Mouse (Mus musculus) layer of hippocampus, adult 2 months (tissue): Measurements from ENCODE around the gene Tmem88b. TPM values are rescaled to one million over a fixed set of nuclear protein-coding genes. Genes with fewer than 3 reads are reported as not detected.

Source experiments
- DNase-seq, 2 experiments: peaks; one replicate each; pipeline ENCODE4 v3.0.0; 2022; ENCODE audit warnings: low spot score in 2 of 2
- H3K27ac ChIP-seq: fragments of 200-600 bp; 2 replicates; pipeline ENCODE4 v1.8.1; 2022
- H3K4me3 ChIP-seq: fragments of 200-600 bp; 2 replicates; pipeline ENCODE4 v1.8.1; 2022; ENCODE audit warnings: mild to moderate bottlenecking
- CTCF ChIP-seq: fragments of 200-600 bp; conservative IDR thresholded peaks from 2 replicates; pipeline ENCODE4 v1.8.1; 2022; ENCODE audit warnings: antibody characterized with exemption, mild to moderate bottlenecking, moderate library complexity
- total RNA-seq, 2 experiments: library from RNA; stranded (reverse); gene quantifications; 2 replicates each; pipeline ENCODE4 v1.2.3; 2021

Tmem88b gene
- total RNA-seq, 2 experiments from 2014 or later, result 24.0 to 24.8 TPM

DNA sequence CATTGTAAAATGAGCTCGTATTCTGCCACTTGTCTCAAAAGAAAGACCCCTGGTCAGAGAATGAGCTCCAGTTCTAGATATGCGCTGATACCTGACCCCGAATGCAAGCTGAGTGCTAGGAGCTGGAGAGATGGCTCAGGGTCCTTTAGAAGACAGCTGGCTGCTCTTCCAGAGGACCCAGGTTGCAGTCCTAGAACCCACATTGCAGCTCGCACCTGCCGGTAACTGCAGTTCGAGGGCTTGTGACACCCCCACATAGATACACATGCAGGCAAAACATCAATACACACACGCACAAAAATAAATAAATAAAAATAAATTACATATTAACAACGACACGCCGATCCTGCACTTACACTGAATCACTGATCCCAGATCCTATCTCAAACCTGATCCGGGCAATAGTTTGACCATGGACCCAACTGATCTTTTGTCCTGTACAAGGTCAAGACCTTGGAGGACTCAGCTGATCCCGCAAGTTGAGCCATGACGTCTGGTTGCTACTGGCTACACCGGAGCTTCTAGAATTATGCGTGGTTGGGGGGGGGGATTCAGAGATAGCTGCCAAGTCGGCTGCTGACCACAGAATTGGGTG lies 2.1 kb downstream of the Tmem88b start:
- TF ChIP-seq CTCF, result no peak
- no peak for DNase-seq
- H3K4me3 ChIP-seq, result peak overlapping the region; percentile 75
- peak overlapping the region; percentile 96 for H3K27ac ChIP-seq

DNA sequence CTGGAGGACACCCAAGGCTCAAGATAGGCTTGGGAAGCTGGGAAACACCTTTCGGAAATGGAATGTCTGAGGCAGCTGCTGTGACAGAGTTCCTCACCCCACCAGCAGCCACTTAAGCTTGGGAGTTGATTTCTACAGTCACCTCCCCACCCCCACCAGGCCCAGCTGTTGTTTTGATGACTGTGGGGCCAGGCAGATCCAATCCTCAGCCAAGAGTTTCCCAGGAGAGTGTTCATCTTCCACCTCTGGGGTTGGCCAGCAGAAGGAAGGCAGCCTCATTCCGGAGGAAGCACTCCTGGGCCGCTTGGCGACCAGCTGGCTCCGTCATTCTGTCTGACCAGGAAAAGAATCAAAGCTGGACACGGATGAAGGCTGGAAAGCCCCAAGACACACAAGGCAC lies 4.8 kb downstream of the Tmem88b start:
- Histone ChIP-seq H3K27ac (peak overlapping the region; percentile 71), H3K4me3 (peak overlapping the region; percentile 6; the same call in 1 of the 2 replicates)
- TF ChIP-seq CTCF, result no peak
- DNase-seq, result no peak

DNA sequence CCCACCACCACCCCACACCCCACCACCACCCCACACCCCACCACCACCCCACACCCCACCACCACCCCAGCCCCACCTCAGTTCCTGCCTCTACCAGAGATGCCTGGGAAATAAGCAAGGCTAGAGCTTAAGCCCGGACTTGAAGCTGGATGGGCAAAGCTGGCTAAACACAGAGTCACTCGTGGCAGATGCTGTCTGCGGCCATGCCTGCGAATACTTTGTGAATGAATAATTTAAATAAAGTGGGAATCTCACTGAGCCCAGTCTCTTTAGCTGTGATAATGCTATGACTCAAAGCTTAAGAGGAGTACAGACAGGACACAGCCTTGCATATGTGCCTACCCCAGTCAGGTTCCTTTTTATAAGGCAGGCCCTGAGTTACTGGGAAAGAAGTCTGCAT lies 6.2 kb downstream of the Tmem88b start:
- no peak for TF ChIP-seq CTCF
- DNase-seq, result no peak
- Histone ChIP-seq H3K27ac (no peak overlapping the region), H3K4me3 (no peak overlapping the region)

DNA sequence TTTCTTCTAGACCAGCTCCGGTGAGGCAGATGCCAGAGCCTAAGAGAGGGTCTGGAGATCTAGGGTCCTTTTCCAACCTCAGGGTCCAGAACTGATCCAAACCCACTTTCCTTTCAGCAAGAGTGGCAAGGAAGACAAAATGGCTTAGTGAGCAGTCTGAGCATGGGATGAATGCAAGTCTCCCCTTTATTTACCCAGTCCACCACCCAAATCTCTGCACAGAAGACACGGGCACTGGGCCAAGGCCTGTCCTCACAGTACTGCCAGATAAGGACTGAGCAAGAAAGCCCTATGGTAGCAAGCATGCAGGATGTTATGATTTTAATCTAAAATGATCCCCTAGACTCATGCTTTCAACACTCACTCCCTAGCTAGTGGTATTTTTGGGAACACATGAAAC lies 7.9 kb downstream of the Tmem88b start:
- peak overlapping the region; percentile 79; the same call in 1 of the 2 replicates for H3K27ac ChIP-seq
- H3K4me3 ChIP-seq, result no peak overlapping the region
- TF ChIP-seq CTCF, result no peak
- no peak for DNase-seq

DNA sequence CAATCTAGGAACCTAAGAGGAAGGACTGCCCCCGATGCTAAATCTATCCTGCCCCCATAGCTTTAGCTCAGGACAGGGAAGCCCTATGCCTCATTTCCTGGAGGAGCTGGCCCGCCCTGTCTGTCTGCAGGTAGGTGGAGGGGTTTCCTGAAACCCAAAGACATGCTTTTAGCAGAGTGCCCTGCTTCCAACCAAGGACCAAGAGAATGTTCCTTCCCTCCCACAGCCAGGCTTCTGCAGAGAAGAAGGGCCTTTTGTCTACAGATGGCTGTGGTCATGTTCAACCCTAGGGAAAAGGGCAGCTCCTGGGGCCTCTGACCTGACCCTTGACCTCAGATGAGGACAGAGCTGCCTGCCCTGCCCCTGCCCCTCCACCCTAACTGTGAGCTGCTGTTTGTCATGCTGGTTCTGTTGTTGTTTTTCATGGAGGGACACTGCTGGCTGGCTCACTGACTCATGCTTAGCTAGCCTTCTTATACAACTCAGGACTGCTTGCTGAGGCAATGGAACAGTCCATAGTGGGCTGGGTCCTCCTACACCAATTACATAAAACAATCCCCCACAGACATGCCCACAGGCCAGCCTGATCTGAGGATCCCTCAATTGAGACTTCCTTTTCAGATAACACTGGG lies 8.9 kb downstream of the Tmem88b start:
- Histone ChIP-seq H3K27ac (peak overlapping the region; percentile 79), H3K4me3 (no peak overlapping the region)
- TF ChIP-seq CTCF, result no peak
- DNase-seq, result no peak

DNA sequence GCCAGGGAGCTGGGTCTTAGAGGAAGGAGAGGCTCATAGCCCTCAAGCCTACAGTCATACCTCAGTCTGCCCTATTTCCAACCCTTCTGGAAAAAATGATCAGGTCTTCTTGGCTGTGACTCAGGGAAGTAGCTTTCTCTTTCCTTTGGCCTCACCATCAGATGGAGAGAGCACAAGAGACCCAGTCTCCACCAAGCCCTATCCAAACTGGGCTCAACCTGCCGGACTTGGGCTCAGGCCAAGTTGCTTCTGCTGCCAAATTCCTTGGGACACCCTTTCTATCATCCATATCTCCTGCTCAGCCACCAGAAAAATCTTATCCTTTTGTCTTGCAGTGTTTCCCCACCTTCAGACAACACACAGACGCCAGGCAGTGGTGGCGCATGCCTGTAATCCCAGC lies 9.8 kb downstream of the Tmem88b start:
- DNase-seq, result no peak
- no peak overlapping the region for H3K4me3 ChIP-seq
- peak overlapping the region; percentile 88 for H3K27ac ChIP-seq
- no peak for TF ChIP-seq CTCF

DNA sequence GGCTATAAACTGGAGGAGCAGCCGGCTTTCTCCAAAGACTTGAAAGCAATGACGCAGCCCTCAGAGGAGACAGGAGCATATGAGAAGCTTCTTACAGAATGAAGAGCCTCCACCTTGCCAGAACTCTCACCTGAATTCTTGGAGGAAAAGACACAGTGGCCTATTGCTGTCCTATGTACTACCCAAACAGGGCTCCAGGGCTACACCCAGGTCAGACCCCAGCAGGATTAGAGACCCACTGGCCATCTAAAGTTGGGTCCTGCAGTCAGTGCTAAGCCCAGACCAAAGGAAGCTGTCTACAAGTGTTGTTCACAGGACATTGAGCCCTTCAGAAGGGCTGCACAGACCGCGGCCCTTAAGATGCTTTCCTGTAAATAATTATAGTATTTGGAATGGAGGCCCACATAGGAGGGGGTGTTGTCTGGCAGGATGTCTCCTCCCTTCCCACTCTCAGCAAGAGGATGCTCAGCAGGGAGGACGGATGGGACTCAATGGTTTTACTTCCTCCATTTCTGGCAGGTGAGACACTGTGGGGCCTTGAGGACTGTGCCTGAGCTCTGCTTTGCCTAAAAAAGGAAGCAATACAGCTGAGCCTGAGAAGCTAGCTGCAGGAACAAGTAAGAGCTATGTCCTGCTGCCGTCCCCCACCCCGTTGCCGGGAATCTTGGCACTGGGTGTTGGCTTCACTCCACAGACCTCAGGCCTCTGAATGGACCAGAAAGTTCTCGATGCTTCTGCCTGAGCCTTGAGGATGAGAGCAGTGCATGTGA lies 10.5 kb downstream of the Tmem88b start:
- DNase-seq, result peak in 1 of 2 experiments; percentile 41
- Histone ChIP-seq H3K4me3 (peak overlapping the region; percentile 53), H3K27ac (peak overlapping the region; percentile 88)
- no peak for TF ChIP-seq CTCF

DNA sequence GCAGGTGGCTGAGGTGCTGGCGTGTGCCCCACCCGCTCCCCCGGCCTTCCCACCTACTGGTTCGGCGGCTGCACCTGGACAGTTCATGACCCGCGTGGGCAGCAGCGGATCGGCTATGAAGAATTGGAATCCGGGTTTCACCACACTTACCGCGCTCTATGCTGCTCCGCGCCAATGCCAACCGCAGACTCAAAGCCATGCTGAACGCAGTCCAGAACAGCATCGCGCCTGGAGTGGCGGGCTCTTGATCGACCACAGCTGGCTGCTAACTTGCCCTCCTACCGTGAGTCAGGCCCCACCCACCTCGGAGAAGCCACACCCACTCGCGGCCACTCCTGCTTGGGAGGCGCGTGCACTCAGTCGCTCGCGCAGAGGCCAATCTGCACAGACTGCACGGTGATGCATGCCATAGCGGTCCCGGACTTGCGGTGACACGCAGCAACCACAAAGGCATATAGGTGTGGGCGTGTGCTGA lies 11.4 kb downstream of the Tmem88b start, which contains the start of gene Vwa1:
Vwa1 (minus strand) TSS at position 419 of the 475 bp plus-strand sequence.
- no peak for TF ChIP-seq CTCF
- Histone ChIP-seq H3K27ac (peak within 1 kb of the TSS; percentile 88), H3K4me3 (peak within 1 kb of the TSS; percentile 53)
- peak; percentile 81 to 87 for DNase-seq

DNA sequence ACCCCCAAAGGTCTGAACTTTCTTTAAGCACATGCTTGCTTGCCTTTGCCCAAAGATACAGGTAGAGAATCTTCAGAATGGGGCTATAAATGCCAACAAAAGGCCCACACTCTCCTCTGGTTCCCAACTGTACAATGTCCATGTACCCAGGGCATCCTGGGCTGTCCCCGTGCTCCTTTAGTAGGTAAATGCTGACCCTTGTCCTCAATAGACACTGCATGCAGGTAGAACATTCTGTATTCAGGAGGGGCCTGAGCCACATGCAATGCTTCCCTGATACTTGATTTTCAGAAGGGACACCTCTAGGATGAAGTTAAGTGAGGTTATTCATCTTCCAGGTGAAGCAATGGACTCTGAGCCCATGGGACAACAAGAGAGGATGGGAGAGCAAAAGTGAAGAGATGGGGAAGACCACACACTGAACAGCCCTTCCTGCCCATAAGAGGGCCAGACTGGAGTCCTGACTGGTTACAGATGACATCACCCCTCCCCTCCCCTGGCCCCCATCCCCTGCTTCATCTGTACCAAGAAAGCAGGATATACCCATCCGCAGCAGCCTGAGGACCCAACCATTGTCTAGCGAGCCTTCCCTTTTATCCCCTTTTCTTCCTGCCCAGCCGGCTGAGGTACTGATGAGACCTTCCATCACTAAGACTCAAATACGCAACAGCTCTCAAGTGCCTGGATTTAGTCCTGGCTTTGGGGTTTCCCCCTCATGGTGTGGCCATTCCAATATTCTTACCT lies 12.2 kb downstream of the Tmem88b start:
- Histone ChIP-seq H3K4me3 (peak overlapping the region; percentile 53), H3K27ac (peak overlapping the region; percentile 88)
- TF ChIP-seq CTCF, result no peak
- DNase-seq, result no peak

DNA sequence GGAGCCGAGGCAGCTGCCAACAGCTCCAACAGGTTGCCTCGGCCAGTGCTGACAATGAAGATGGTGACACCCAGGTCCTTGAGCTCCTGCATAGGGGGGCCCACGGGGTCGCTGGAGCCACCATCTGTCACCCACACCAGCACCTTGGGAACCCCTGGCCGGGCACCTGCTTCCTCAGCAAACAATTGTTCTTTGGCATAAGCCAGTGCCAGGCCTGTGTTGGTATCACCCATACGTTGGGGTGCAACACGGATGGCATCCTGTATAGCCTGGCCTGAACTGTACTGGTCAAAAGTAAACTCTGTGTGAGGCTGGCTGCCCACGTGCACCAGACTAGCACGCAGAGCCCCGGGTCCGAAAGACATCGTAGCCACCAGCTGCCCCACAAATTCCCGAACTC lies 12.9 kb downstream of the Tmem88b start:
- H3K4me3 ChIP-seq, result peak overlapping the region; percentile 53; the same call in 1 of the 2 replicates
- no peak for DNase-seq
- no peak overlapping the region; the same call in 1 of the 2 replicates for H3K27ac ChIP-seq
- no peak for TF ChIP-seq CTCF

DNA sequence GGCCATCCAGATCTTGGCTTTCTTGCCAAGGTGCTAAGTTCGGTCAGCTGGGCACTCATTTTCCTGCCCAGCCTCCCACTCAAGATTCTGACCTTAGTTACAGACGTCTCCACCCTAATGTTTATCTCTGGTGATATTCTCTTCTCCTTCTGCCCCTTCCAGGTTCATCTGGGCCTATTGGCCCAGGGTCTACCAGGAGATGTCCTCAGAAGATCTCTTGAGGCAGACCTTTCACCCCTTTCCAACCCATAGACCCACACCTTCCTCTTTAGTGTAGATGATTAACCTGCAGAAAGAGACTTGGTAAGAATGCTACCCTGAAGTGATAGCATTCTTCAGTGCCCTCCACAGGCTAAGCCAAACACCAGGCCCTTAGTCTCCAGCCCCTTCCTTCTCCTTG lies 14.0 kb downstream of the Tmem88b start:
- DNase-seq, result no peak
- H3K4me3 ChIP-seq, result no peak overlapping the region; the same call in 1 of the 2 replicates
- no peak for TF ChIP-seq CTCF
- H3K27ac ChIP-seq, result no peak overlapping the region

DNA sequence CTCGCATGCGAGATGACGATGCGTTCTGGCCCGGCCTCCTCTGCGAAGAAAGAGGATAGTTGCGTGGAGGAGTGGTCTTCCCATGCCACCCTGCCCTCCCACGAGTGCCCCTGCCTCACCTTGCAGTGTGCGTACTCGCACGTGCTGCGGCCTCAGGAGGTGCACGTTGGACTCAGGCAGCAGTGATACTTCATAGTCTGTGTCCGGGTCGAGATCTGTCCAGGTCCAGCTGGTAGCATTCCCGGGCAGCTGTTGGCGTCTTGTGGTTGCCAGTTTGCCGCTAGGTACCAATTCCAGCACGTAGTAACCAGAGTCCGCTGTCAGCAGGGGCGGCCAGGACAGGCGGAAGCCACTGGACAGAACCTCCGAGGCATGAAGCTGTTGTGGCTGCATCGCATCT lies 15.0 kb downstream of the Tmem88b start:
- peak in 1 of 2 experiments; percentile 41 for DNase-seq
- H3K27ac ChIP-seq, result peak overlapping the region; percentile 88

More for the DNA sequence above, 15.0 kb downstream of the Tmem88b start:
- no peak for TF ChIP-seq CTCF
- H3K4me3 ChIP-seq, result peak overlapping the region; percentile 68
